Mouse (Mus musculus): ENCODE measurements around the gene Zyx. TPM values are rescaled to one million over a fixed set of nuclear protein-coding genes. Genes with fewer than 3 reads are reported as not detected.

Gene Zyx
- polyA plus RNA-seq, 1 experiment from 2014 or later, result 131 TPM

DNA sequence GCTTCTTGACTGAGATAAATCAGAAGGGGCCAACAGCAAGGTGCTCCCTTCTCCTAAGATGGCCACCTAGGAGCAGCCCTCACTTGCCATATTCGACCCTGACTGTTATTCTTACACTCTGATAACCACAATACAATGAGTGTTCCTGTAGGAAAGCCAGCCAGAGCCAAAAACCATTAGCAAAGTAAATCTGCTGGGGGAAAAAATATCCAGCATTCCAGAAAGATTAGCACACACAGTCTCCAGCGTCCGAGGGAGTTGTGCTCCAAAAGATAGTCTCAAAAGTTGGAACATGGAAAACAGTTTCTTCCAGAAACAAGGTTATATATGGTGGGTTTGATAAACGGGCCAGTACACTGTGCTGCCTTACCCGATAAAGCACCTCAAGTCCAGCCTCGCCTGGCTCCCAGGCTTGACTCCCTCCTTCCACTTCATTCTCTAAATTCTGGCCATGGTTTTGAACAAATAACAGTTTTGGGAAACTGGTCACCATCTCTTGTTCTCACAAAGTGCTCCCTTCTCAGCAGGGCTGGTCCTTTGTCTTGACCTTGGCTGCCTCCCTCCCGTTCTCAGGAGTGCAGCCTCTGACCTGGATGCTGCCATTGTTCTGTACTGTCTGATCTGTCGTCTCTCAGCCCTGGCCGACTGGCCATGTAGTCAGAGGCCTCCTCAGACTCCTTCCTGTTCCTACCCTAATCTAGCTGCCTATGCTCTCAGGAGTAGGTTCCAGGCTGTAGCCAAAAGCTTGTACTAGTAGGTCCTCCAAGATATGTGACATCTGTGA, 10.1 kb downstream of the Zyx start:
- ATAC-seq (ENCODE audit: insufficient number of reproducible peaks, low FRiP score, low TSS enrichment, low read depth), result no peak
- Histone ChIP-seq H3K9ac (no peak overlapping the region), H3K9me3 (replicated peaks) (no peaks in the 10 kb centered on the region), H3K27me3 (no peaks in the 10 kb centered on the region), H3K4me2 (replicated peaks) (no peak overlapping the region), H3K4me3 (replicated peaks) (no peak overlapping the region), H3K4me1 (peaks cover 3% of the 10 kb centered on the region; the same call in 1 of the 2 replicates), H3K36me3 (peaks cover 60% of the 10 kb centered on the region), H3K27ac (replicated peaks) (no peak overlapping the region; the same call in 1 of the 2 replicates)
- 69% methylated on average over 9 of the region's 9 CpGs for WGBS

DNA sequence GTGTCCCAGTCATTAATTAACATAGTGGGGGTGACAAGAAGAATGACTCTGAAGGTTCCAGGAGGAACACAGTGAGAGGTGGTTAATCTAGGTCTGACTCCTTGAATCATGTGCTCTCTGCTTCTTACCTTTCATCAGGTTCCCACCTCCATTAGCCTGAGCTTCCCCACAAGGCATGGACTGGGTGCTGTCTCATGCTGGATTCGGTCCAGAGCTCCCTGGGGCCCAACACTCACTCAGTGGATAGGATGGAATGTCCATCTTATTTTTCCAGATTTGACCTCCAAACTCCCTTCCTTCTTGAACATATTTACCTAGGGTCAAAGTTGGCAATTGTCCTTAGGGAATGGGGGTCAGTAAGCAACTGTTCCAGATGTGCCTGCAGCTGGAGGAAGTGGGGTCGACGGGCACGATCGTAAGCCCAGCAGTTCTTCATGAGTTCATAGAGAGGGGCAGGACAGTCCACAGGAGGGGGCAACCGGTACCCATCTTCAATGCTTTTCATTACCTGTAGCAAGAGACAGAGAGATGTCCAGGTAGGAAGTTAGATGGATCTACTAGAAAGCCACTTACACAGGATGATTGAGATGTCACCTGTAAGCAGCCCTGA, 10.9 kb downstream of the Zyx start:
- no peak overlapping the region for H3K4me3 ChIP-seq (replicated peaks)
- no peak overlapping the region for H3K4me2 ChIP-seq (replicated peaks)
- no peak for ATAC-seq (ENCODE audit: insufficient number of reproducible peaks, low FRiP score, low TSS enrichment, low read depth)
- H3K4me1 ChIP-seq, result no peaks in the 10 kb centered on the region
- H3K36me3 ChIP-seq, result peaks cover 60% of the 10 kb centered on the region
- H3K27ac ChIP-seq (replicated peaks), result no peak overlapping the region
- H3K9me3 ChIP-seq (replicated peaks), result no peaks in the 10 kb centered on the region
- 75% methylated on average over 6 of the region's 6 CpGs for whole genome bisulfite sequencing
- H3K27me3 ChIP-seq, result no peaks in the 10 kb centered on the region
- H3K9ac ChIP-seq, result no peak overlapping the region

DNA sequence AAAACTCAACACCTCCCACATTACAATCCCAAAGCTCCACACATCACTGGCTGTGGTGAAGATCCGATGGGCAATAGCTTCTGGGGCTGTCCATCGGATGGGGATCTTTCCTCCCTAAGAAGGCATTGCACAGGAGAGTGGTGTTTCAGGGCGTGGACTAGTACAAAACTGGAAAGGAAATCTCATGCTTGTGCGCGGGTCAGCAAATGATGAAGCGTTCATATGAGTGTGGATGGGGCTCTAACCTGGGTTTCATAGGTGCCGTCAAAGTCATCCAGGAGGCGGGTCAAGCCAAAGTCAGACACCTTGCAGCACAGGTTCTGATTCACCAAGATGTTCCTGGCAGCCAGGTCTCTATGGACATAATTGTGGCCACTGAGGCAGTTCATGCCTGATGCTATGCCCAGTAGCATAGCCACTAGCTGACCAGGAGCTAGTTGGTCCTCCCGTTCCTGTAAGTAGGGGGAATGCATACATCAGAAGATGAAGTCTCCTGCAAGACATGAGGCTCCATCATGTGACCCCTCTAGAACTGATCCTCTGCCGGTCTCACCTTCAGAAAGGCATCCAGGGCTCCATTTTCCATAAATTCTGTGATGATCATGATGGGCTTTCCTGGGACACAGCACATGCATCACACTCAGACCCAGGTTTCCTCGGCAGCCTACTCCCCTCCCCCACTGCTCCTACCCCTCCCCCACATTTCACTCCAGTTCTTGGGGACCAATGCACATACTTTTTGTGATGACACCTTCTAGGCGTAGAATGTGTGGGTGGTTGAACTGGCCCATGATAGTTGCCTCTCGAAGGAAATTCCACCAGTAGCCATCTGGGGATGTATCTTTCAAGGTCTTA, 11.8 kb downstream of the Zyx start:
- H3K9ac ChIP-seq, result no peak overlapping the region
- no peaks in the 10 kb centered on the region for H3K27me3 ChIP-seq
- H3K36me3 ChIP-seq, result peaks cover 51% of the 10 kb centered on the region
- H3K9me3 ChIP-seq (replicated peaks), result no peaks in the 10 kb centered on the region
- no peaks in the 10 kb centered on the region for H3K4me1 ChIP-seq
- H3K27ac ChIP-seq (replicated peaks), result no peak overlapping the region
- no peak overlapping the region for H3K4me3 ChIP-seq (replicated peaks)
- ATAC-seq (ENCODE audit: insufficient number of reproducible peaks, low FRiP score, low TSS enrichment, low read depth), result no peak
- H3K4me2 ChIP-seq (replicated peaks), result no peak overlapping the region
- 89% methylated on average over 13 of the region's 13 CpGs for WGBS

DNA sequence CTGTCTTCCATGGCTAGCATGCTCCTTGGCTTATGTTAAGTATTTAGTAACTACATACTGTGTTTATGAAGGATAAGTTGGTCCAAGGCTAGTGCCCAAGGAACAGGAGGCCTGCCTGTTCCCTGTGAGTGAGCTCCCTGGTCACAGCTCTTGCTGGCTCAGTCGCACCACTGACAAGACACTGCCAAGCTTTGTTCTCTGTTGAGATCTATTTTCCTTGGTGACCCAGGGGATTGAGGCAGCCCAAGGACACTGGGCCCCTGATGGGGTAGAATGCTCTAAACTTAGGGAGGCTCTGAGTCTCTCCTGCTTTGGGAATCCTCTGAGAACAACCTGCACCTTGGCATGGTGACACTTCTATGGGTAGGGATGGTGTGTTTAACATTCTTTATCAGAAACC, 12.6 kb downstream of the Zyx start:
- H3K27me3 ChIP-seq, result no peaks in the 10 kb centered on the region
- no peaks in the 10 kb centered on the region for H3K4me1 ChIP-seq
- no peak for ATAC-seq (ENCODE audit: insufficient number of reproducible peaks, low FRiP score, low TSS enrichment, low read depth)
- no peak overlapping the region for H3K4me2 ChIP-seq (replicated peaks)
- no peak overlapping the region for H3K27ac ChIP-seq (replicated peaks)
- H3K9ac ChIP-seq, result no peak overlapping the region
- H3K36me3 ChIP-seq, result peaks cover 43% of the 10 kb centered on the region
- no peak overlapping the region for H3K4me3 ChIP-seq (replicated peaks)
- 56% methylated on average over 1 of the region's 1 CpGs for WGBS
- H3K9me3 ChIP-seq (replicated peaks), result no peaks in the 10 kb centered on the region

DNA sequence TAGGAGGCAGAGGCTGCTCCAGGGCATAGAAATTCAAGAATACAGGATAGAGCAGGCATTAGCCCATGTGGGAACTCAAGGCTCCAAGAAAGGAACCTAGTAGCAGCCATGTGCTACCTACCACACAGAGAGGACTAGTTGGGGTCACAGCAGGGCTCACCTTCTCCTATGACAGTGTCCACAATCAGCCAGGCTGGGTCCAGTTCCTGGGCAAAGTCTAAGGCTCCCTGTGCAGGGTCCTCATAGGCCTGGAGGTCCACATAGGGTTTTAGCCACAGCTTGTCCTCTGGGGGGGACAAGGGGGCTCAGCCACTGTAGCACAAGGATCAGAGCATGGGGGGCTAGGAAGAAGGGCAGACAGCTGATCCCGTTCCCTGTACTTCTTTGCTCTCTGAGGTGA, 13.1 kb downstream of the Zyx start:
- no peaks in the 10 kb centered on the region for H3K27me3 ChIP-seq
- no peaks in the 10 kb centered on the region for H3K4me1 ChIP-seq
- no peak overlapping the region for H3K4me2 ChIP-seq (replicated peaks)
- 83% methylated on average over 1 of the region's 1 CpGs for WGBS
- H3K36me3 ChIP-seq, result peaks cover 40% of the 10 kb centered on the region
- H3K9ac ChIP-seq, result no peak overlapping the region
- H3K27ac ChIP-seq (replicated peaks), result no peak overlapping the region
- no peak overlapping the region for H3K4me3 ChIP-seq (replicated peaks)
- no peak for ATAC-seq (ENCODE audit: insufficient number of reproducible peaks, low FRiP score, low TSS enrichment, low read depth)
- H3K9me3 ChIP-seq (replicated peaks), result no peaks in the 10 kb centered on the region

DNA sequence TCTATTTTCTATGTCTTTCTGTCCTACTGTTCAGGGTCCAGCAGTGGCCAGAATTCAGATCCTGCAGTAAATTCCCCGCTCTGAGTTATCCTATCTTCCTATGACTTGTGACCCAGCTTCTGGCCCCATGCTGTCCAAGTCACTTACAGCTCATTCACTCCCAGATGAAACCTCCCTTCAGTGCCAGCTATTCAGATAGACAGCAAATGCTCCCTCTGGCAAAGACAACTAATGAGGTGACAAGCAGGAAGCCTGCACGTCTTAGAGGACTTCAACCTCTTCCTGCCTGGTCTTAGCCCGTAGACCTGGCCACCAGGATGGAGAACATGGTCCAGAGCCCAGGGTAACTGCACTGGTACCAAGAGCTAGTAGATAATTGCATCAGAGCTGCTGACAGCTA, 13.5 kb downstream of the Zyx start:
- H3K4me1 ChIP-seq, result no peaks in the 10 kb centered on the region
- no peak overlapping the region for H3K9ac ChIP-seq
- ATAC-seq (ENCODE audit: insufficient number of reproducible peaks, low FRiP score, low TSS enrichment, low read depth), result no peak
- H3K4me2 ChIP-seq (replicated peaks), result no peak overlapping the region
- H3K36me3 ChIP-seq, result peaks cover 35% of the 10 kb centered on the region
- no peaks in the 10 kb centered on the region for H3K9me3 ChIP-seq (replicated peaks)
- no peak overlapping the region for H3K4me3 ChIP-seq (replicated peaks)
- WGBS, result 60% methylated on average over 3 of the region's 3 CpGs
- no peak overlapping the region for H3K27ac ChIP-seq (replicated peaks)
- H3K27me3 ChIP-seq, result no peaks in the 10 kb centered on the region

DNA sequence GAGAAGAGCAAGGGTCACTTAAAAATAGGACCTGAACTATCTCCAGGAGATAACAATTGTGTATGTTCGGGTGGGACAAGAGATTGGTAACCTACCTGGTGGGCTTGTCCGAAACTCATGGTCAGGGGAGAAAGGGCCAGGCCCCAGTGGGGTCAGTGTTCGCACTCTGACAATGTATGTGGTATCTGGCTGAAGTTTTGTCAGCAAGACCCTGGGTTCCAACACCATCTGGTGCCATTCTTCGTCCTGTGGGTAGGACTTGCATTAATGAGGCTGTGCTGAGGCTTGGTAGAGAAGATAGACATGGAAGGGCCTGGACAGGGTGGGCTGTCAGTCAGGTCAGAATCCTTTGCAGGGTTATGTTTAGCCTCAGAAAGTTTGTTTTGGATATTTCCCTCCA, 14.6 kb downstream of the Zyx start:
- Histone ChIP-seq H3K36me3 (peaks cover 24% of the 10 kb centered on the region), H3K9ac (no peak overlapping the region), H3K27me3 (no peaks in the 10 kb centered on the region), H3K4me3 (replicated peaks) (no peak overlapping the region), H3K27ac (replicated peaks) (no peak overlapping the region), H3K4me2 (replicated peaks) (no peak overlapping the region), H3K4me1 (no peaks in the 10 kb centered on the region), H3K9me3 (replicated peaks) (no peaks in the 10 kb centered on the region)
- no peak for ATAC-seq (ENCODE audit: insufficient number of reproducible peaks, low FRiP score, low TSS enrichment, low read depth)
- WGBS, result 89% methylated on average over 4 of the region's 4 CpGs

DNA sequence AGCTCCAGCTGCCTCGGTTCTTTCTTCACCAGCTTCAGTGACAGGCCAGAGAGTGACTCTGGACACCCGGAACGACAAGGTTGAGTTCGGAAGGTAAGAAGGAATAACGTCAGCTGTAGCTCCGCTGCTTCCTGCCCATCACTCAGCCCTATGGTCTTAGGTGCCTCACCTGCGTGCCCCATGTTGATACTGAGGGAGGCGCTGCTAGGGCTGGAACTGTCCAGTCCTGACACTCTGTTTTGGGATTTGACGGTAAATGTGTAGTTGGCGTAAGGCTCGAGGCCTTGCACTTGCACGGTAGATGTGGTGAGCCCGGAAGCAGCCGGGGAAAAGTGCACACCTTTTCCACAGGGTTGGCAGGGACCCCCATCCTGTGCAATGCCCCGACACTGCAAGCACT, 15.2 kb downstream of the Zyx start:
- no peak overlapping the region for H3K27ac ChIP-seq (replicated peaks)
- H3K4me1 ChIP-seq, result no peaks in the 10 kb centered on the region
- H3K36me3 ChIP-seq, result peaks cover 18% of the 10 kb centered on the region; the same call in 1 of the 2 replicates
- no peak for ATAC-seq (ENCODE audit: insufficient number of reproducible peaks, low FRiP score, low TSS enrichment, low read depth)
- H3K9me3 ChIP-seq (replicated peaks), result no peaks in the 10 kb centered on the region
- WGBS, result 89% methylated on average over 15 of the region's 15 CpGs
- H3K9ac ChIP-seq, result no peak overlapping the region
- no peak overlapping the region for H3K4me3 ChIP-seq (replicated peaks)
- no peaks in the 10 kb centered on the region for H3K27me3 ChIP-seq
- H3K4me2 ChIP-seq (replicated peaks), result no peak overlapping the region

DNA sequence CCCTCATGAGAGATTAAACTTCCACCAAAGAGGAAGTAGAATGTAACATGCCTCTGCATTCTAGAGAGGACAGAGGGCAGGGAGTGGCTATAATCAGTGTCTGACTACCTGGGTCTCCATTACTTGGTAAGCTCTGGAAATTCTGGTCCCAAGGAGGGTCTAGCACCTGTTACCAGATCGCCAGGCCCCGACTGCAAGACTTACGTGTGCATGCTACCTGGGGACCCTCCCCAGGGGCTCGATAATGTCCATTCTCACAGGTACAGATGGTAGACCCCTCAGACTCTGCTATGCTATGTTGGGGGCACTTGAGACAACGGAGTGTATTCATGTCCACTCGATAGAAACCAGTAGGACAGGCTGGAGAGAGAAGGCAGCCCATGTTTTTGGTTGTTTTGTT, 15.8 kb downstream of the Zyx start:
- no peak overlapping the region for H3K27ac ChIP-seq (replicated peaks)
- 87% methylated on average over 6 of the region's 6 CpGs for WGBS
- H3K9ac ChIP-seq, result no peak overlapping the region
- H3K27me3 ChIP-seq, result no peaks in the 10 kb centered on the region
- ATAC-seq (ENCODE audit: insufficient number of reproducible peaks, low FRiP score, low TSS enrichment, low read depth), result no peak
- no peaks in the 10 kb centered on the region for H3K9me3 ChIP-seq (replicated peaks)
- peaks cover 12% of the 10 kb centered on the region; the same call in 1 of the 2 replicates for H3K36me3 ChIP-seq
- H3K4me2 ChIP-seq (replicated peaks), result no peak overlapping the region
- H3K4me3 ChIP-seq (replicated peaks), result no peak overlapping the region
- no peaks in the 10 kb centered on the region for H3K4me1 ChIP-seq

DNA sequence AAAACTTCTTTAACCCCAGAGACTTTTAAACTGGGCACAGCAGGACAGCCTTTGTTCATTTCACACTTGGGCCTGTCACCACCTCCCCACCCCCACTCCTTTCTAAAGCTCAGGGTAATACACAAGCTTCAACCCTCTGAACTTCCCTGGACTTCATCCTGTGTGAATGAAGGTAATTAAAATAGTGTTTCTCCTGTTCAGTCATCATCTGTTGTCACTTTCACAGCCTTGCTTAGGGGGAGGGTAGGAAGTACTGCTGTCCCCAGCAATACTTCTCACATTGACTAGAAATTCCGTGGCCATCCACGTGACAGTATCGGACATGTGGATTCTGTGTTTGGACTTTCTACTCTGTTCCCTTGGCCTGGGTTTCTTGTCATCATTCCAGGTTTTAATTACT, 20.4 kb downstream of the Zyx start:
- Histone ChIP-seq H3K9me3 (replicated peaks) (no peaks in the 10 kb centered on the region), H3K9ac (no peak overlapping the region), H3K36me3 (no peaks in the 10 kb centered on the region), H3K4me3 (replicated peaks) (no peak overlapping the region), H3K4me2 (replicated peaks) (no peak overlapping the region), H3K4me1 (peaks cover 28% of the 10 kb centered on the region), H3K27me3 (no peaks in the 10 kb centered on the region), H3K27ac (replicated peaks) (no peak overlapping the region)
- ATAC-seq (ENCODE audit: insufficient number of reproducible peaks, low FRiP score, low TSS enrichment, low read depth), result no peak
- 27% methylated on average over 3 of the region's 3 CpGs for WGBS

DNA sequence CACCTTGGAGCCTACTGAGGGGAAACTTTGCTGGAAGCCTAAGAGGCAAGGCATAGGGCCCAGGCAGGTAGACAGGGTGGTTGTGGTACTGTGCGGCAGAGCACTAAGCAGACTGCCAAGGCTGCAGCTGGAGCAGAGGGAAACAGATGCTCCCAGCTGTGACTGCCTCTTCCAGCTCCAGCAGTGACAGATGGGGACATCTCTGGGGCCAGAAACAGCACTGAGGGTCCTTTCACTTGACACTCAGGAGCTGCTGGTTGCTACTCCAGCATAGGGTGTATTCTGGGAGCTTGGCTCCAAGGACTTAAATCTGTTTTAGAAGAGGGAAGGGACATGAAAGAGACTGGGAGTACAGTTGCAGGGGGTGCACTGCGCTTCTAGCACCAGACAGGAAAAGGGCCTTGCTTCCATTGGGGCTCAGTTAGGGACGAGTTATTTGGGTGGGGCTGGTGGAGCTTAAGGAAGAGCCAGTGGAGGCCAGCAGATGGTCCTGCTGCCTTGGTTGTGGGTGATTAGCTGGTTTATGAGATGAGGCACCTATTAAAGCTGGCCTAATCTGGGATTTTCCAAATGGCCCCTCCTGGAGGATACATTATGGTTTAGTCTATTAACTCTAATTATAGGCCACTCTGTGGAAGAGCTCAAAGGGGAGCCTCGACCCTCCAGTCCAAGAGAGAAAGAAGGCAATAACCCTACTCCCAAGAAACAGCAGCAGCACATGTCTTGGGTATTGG, 21.4 kb downstream of the Zyx start:
- Histone ChIP-seq H3K36me3 (no peaks in the 10 kb centered on the region), H3K4me3 (replicated peaks) (no peak overlapping the region), H3K27ac (replicated peaks) (no peak overlapping the region), H3K4me2 (replicated peaks) (no peak overlapping the region), H3K27me3 (no peaks in the 10 kb centered on the region), H3K4me1 (peaks cover 32% of the 10 kb centered on the region), H3K9me3 (replicated peaks) (no peaks in the 10 kb centered on the region), H3K9ac (no peak overlapping the region)
- 42% methylated on average over 4 of the region's 4 CpGs for WGBS
- ATAC-seq (ENCODE audit: insufficient number of reproducible peaks, low FRiP score, low TSS enrichment, low read depth), result no peak

All from embryonic facial prominence, embryonic 15.5 days (tissue).